Mouse (Mus musculus): ENCODE data around the gene Hist1h4d. TPM values are rescaled to one million over a fixed set of nuclear protein-coding genes. Genes with fewer than 3 reads are reported as not detected.
A peak's percentile ranks its signal among the peaks of the same experiment; 100 is the strongest.
"Not testable (repeated sequence)": the region's sequence is repeated elsewhere in the genome, so short reads cannot be mapped to it uniquely, and the experiment has no call there.

Hist1h4d gene
- polyA plus RNA-seq, 1 experiment from 2014 or later = 109 TPM

DNA sequence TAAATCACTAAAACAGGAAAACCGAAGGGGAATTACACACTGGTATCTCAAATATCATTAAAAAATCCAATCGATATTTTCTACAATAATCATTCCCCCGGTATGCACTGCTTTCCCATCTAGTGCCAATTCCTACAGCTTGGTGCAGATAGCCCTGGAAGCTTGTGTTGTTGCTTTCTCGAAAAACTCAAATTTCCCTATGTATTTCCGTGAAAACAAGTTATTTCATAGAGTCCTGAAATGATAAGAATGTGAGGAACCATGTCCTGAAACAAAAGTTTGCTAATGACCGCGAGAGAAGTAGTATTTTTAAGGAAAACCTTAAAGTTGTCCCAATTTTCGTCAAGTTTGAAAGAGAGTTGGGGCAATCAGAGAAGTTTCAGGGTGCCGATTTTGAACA is 27.0 kb upstream of the Hist1h4d start:
- Histone ChIP-seq H3K27ac (replicated peaks) (peak overlapping the region; percentile 97), H3K9me3 (no peaks in the 10 kb centered on the region), H3K27me3 (no peaks in the 10 kb centered on the region), H3K36me3 (no peaks in the 10 kb centered on the region), H3K9ac (replicated peaks) (peak overlapping the region; percentile 75; the same call in 1 of the 2 replicates), H3K4me2 (replicated peaks) (peak overlapping the region; percentile 98), H3K4me1 (peaks cover 22% of the 10 kb centered on the region), H3K4me3 (peak overlapping the region; percentile 59)
- ATAC-seq (ENCODE audit: low FRiP score, low read depth) = no peak
- 26% methylated on average over 9 of the region's 9 CpGs for WGBS

DNA sequence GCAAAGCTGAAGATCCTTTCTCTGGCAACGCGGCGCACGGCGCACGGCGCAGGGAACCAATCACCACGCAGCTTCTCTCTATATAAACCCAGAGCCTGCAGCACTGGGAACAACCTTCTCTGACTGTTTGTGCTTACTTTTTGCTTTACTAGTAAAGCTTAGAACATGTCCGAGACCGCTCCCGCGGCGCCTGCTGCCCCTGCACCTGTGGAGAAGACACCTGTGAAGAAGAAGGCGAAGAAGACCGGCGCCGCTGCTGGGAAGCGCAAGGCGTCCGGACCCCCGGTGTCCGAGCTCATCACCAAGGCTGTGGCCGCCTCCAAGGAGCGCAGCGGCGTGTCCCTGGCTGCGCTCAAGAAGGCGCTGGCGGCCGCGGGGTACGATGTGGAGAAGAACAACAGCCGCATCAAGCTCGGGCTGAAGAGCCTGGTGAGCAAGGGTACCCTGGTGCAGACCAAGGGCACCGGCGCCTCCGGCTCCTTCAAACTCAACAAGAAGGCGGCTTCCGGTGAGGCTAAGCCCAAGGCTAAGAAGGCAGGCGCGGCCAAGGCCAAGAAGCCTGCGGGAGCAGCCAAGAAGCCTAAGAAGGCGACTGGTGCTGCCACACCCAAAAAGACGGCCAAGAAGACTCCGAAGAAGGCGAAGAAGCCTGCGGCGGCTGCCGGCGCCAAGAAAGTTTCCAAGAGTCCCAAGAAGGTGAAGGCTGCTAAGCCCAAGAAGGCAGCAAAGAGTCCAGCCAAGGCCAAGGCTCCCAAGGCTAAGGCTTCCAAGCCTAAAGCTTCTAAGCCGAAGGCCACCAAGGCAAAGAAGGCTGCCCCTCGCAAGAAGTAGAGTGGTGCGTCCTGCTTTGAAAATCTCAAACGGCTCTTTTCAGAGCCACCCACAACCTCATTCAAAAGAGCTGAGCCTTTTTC is 26.2 kb upstream of the Hist1h4d start:
- Histone ChIP-seq H3K9me3 (no peaks in the 10 kb centered on the region), H3K27ac (replicated peaks) (peak overlapping the region; percentile 97), H3K27me3 (no peaks in the 10 kb centered on the region), H3K9ac (replicated peaks) (peak overlapping the region; percentile 75), H3K4me1 (peaks cover 22% of the 10 kb centered on the region), H3K4me3 (peak overlapping the region; percentile 59), H3K4me2 (replicated peaks) (peak overlapping the region; percentile 98), H3K36me3 (no peaks in the 10 kb centered on the region)
- peak; percentile 86 for ATAC-seq (ENCODE audit: low FRiP score, low read depth)
- WGBS = under 1% methylated on average over 54 of the region's 54 CpGs

- under 1% methylated on average over 18 of the region's 18 CpGs for WGBS
- Histone ChIP-seq H3K36me3 (no peaks in the 10 kb centered on the region), H3K9me3 (no peaks in the 10 kb centered on the region), H3K27me3 (no peaks in the 10 kb centered on the region), H3K9ac (replicated peaks) (peak overlapping the region; percentile 75), H3K4me3 (peak overlapping the region; percentile 59), H3K27ac (replicated peaks) (peak overlapping the region; percentile 97), H3K4me2 (replicated peaks) (peak overlapping the region; percentile 98), H3K4me1 (peaks cover 20% of the 10 kb centered on the region)
- ATAC-seq (ENCODE audit: low FRiP score, low read depth) = peak; percentile 76
Observed at GRCm38 (mm10) chr13:23555839-23556416, 25.5 kb upstream of the Hist1h4d start.

DNA sequence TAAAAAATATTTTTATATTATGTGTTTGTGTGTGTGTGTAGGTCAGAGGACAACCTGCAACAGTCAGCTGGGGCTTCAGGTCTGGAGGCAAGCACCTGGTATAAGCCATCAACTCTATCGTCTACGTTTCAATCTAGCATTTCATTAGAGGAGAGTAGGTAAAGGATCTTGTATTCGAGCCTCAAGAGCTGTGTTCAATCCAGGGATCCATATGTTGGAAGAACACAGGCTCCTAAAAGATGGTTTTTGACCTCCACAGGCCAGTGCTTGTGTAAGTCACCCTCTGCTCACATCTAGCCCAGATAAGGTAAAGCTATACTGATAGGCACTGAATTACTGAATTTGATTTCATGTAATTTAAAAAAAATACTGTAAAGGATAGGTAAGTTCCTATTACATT is 24.5 kb upstream of the Hist1h4d start:
- H3K4me3 ChIP-seq = no peak overlapping the region
- H3K9ac ChIP-seq (replicated peaks) = no peak overlapping the region
- H3K9me3 ChIP-seq = no peaks in the 10 kb centered on the region
- H3K4me2 ChIP-seq (replicated peaks) = peak overlapping the region; percentile 98; the same call in 1 of the 2 replicates
- peaks cover 20% of the 10 kb centered on the region for H3K4me1 ChIP-seq
- peak overlapping the region; percentile 97; the same call in 1 of the 2 replicates for H3K27ac ChIP-seq (replicated peaks)
- H3K36me3 ChIP-seq = no peaks in the 10 kb centered on the region
- H3K27me3 ChIP-seq = no peaks in the 10 kb centered on the region
- no peak for ATAC-seq (ENCODE audit: low FRiP score, low read depth)
- 68% methylated on average over 3 of the region's 3 CpGs for WGBS

GRCm38 (mm10) chr13:23560699-23561098 is 20.7 kb upstream of the Hist1h4d start:
- H3K4me2 ChIP-seq (replicated peaks) = peak overlapping the region; percentile 26
- H3K27me3 ChIP-seq; H3K9ac ChIP-seq (replicated peaks); H3K4me1 ChIP-seq; H3K4me3 ChIP-seq; H3K9me3 ChIP-seq; H3K36me3 ChIP-seq; ATAC-seq (ENCODE audit: low FRiP score, low read depth): not testable (repeated sequence)
- WGBS = 12% methylated on average over 2 of the region's 2 CpGs
- H3K27ac ChIP-seq (replicated peaks) = peak overlapping the region; percentile 65

DNA sequence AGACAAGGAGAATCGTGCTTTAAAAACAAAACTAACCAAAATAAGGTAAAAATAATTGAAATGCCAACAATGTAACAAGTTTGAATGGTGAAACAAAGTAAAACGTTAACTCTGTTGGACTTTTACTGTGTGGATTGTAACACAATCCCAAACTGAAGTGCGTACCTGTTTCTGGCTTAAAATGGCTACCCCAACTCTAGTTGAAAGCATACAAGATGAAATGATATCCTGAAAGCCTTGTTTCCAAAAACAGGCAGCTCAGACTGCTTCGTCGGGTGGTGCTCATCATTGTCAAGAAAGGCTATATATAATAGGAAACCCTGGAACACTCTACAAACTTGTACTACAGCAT is 19.9 kb upstream of the Hist1h4d start:
- H3K36me3 ChIP-seq; H3K27me3 ChIP-seq; H3K9me3 ChIP-seq; ATAC-seq (ENCODE audit: low FRiP score, low read depth); H3K4me1 ChIP-seq: not testable (repeated sequence)
- peak overlapping the region; percentile 98 for H3K27ac ChIP-seq (replicated peaks)
- H3K4me3 ChIP-seq = peak overlapping the region; percentile 46
- 0% methylated on average over 2 of the region's 5 CpGs for WGBS
- peak overlapping the region; percentile 78 for H3K4me2 ChIP-seq (replicated peaks)
- peak overlapping the region; percentile 49; the same call in 1 of the 2 replicates for H3K9ac ChIP-seq (replicated peaks)

DNA sequence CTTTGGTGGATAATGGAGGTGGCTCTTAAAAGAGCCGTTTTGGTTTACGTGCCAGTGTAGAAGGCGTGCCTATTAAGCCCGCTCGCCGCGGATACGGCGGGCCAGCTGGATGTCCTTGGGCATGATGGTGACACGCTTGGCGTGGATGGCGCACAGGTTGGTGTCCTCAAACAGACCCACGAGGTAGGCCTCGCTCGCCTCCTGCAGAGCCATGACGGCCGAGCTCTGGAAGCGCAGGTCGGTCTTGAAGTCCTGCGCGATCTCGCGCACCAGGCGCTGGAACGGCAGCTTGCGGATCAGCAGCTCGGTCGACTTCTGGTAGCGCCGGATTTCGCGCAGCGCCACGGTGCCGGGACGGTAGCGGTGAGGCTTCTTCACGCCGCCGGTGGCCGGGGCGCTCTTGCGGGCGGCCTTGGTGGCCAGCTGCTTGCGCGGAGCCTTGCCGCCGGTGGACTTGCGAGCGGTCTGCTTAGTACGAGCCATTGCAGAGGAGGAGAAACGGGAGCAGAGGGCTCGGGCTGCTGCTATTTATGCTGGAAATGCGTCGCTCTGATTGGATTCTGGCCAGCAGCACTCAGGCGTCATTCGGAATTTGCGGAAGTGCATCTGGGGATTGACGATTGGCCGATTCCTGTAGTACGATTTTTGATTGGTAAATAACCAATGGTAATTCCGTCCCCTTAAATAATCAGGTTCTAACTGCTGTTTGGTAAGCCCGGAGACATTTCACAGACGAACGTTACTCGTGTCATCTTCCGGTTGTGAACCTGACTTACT is 19.3 kb upstream of the Hist1h4d start, which contains the start of gene Hist1h3e:
TSS of gene Hist1h3e (minus strand) at position 487 of the 777 bp plus-strand sequence.
- peak within 1 kb of the TSS; percentile 46 for H3K4me3 ChIP-seq
- peak within 1 kb of the TSS; percentile 56 for H3K9ac ChIP-seq (replicated peaks)
- H3K27me3 ChIP-seq, H3K9me3 ChIP-seq, H3K4me1 ChIP-seq, H3K36me3 ChIP-seq: not testable (repeated sequence)
- ATAC-seq (ENCODE audit: low FRiP score, low read depth) = peak; percentile 98
- WGBS = under 1% methylated on average over 59 of the region's 67 CpGs
- peak within 1 kb of the TSS; percentile 78 for H3K4me2 ChIP-seq (replicated peaks)
- peak within 1 kb of the TSS; percentile 98 for H3K27ac ChIP-seq (replicated peaks)

GRCm38 (mm10) chr13:23562699-23563462 is 18.5 kb upstream of the Hist1h4d start:
- H3K4me1 ChIP-seq = 0 out of 2 replicates have a peak, but pooled peaks cover 2% of the 10 kb centered on the region
- H3K9ac ChIP-seq (replicated peaks) = peak overlapping the region; percentile 56
- no peaks in the 10 kb centered on the region for H3K9me3 ChIP-seq
- no peaks in the 10 kb centered on the region for H3K36me3 ChIP-seq
- peak; percentile 46; the same call in 1 of the 2 replicates for ATAC-seq (ENCODE audit: low FRiP score, low read depth)
- WGBS = 2% methylated on average over 18 of the region's 18 CpGs
- H3K4me2 ChIP-seq (replicated peaks) = peak overlapping the region; percentile 78
- no peaks in the 10 kb centered on the region for H3K27me3 ChIP-seq
- peak overlapping the region; percentile 46 for H3K4me3 ChIP-seq
- peak overlapping the region; percentile 98 for H3K27ac ChIP-seq (replicated peaks)

GRCm38 (mm10) chr13:23564482-23564881 is 16.9 kb upstream of the Hist1h4d start:
- Histone ChIP-seq H3K27me3 (no peaks in the 10 kb centered on the region), H3K36me3 (no peaks in the 10 kb centered on the region), H3K9ac (replicated peaks) (no peak overlapping the region), H3K9me3 (no peaks in the 10 kb centered on the region), H3K4me3 (no peak overlapping the region), H3K27ac (replicated peaks) (peak overlapping the region; percentile 98; the same call in 1 of the 2 replicates), H3K4me1 (0 out of 2 replicates have a peak, but pooled peaks cover 2% of the 10 kb centered on the region), H3K4me2 (replicated peaks) (no peak overlapping the region)
- 96% methylated on average over 2 of the region's 2 CpGs for WGBS
- no peak for ATAC-seq (ENCODE audit: low FRiP score, low read depth)

- ATAC-seq (ENCODE audit: low FRiP score, low read depth); H3K9me3 ChIP-seq; H3K36me3 ChIP-seq; H3K27me3 ChIP-seq: not testable (repeated sequence)
- H3K4me2 ChIP-seq (replicated peaks) = peak overlapping the region; percentile 68
- peaks cover 19% of the 10 kb centered on the region for H3K4me1 ChIP-seq
- peak overlapping the region; percentile 96 for H3K27ac ChIP-seq (replicated peaks)
- 2% methylated on average over 21 of the region's 41 CpGs for WGBS
- H3K9ac ChIP-seq (replicated peaks) = peak overlapping the region; percentile 50
- peak overlapping the region; percentile 42 for H3K4me3 ChIP-seq
Observed at GRCm38 (mm10) chr13:23570261-23571021, 11.0 kb upstream of the Hist1h4d start.
